Mouse (Mus musculus) fat pad, adult 2 months (tissue): Measurements from ENCODE around the gene Ifnar2.

Source experiments
- DNase-seq: peaks from one replicate; pipeline ENCODE4 v3.0.0-alpha.2; 2011; ENCODE audit warnings: low read depth, low spot score; ENCODE audit errors: extremely low read depth

The Ifnar2 gene

GRCm38 (mm10) chr16:91390100-91390499 lies 17.5 kb downstream of the Ifnar2 start:
- no peak for DNase-seq

GRCm38 (mm10) chr16:91391421-91391820 lies 18.8 kb downstream of the Ifnar2 start, which contains the start of gene Gm21970:
TSS of gene Gm21970 (plus strand) at chr16:91391721.
- no peak for DNase-seq

DNA sequence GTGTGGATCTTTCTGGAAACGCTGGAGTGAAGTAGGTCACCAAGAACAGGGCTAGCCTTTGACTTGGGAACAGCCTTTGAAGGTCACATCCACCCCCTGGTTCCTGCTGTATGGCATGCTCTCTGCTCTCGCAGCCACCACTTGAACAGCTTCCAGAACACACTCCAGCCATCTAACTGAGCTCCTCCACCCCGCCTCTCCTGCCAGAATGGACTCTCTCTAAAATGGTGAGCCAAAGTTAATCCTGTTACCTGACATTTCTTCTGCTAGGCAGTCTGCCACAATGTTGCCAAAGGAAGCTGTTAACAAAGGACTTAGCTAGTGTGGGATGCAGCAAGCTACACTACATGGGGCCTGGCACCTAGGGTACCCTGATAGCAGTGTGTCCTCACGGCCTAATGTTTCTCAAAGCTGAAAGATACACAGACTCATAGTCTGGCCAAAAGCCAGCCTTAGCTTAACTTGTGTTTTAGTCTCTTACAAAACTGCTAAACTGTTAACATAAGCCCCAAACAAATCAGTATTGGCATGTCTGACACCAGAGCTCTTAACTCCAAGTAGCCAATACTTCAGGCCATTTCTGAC lies 22.3 kb downstream of the Ifnar2 start:
- peak; percentile 56 for DNase-seq

DNA sequence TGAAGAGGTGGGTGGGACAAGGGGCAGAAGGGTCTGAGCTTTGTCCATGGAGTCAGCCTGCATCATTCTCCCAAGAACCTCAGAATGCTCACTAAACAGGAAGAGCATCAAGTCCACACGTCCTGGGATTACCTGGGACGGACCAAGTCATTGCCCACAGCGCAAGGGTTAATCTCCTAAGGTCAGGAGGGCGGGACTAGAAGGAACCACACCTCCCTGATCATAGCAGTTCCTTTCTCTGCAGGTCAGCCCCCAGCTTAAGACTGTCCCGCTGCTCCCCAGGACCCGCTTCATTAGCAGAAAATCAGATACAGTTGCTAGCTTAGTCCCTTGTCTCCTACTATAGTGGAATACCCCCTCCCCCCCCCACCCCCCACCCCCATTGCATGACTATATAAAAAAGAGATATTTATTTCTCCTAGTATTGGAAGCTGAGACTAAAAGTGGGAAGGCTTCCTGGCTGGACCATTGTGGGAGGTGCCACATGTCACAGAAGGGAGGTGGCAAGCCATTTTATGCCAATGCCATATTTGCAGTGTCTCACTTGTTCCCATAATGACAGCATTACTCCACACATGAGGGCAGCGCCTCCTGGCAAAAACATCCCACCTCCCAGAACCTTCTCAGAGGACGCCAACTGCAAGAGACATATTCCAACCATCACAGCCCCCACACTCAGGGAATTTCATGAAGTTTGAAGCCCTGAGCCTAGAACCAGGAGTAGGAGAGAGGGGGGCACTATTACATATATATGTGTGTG lies 23.2 kb downstream of the Ifnar2 start:
- DNase-seq: no peak

GRCm38 (mm10) chr16:91396844-91397537 lies 24.4 kb downstream of the Ifnar2 start:
- no peak for DNase-seq

- no peak for DNase-seq
Measured at GRCm38 (mm10) chr16:91398030-91398429, 25.4 kb downstream of the Ifnar2 start.

DNA sequence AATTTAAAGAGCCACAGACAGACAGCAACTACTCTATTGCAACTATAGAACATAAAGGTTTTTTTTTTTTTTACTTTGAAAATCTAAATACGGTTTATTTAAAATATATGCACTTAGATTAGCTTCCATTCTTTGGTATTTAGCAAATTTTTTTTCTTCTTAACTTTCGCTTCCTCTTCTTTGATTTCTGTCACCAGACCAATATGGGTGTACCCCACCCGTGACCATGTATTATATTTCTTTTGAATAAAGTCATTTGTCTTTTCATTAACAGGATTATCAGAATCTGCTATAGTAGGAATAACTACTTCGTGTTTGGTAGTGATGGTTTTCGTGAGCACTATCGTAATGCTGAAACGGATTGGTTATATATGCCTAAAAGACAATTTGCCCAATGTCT lies 26.4 kb downstream of the Ifnar2 start:
- DNase-seq: no peak

DNA sequence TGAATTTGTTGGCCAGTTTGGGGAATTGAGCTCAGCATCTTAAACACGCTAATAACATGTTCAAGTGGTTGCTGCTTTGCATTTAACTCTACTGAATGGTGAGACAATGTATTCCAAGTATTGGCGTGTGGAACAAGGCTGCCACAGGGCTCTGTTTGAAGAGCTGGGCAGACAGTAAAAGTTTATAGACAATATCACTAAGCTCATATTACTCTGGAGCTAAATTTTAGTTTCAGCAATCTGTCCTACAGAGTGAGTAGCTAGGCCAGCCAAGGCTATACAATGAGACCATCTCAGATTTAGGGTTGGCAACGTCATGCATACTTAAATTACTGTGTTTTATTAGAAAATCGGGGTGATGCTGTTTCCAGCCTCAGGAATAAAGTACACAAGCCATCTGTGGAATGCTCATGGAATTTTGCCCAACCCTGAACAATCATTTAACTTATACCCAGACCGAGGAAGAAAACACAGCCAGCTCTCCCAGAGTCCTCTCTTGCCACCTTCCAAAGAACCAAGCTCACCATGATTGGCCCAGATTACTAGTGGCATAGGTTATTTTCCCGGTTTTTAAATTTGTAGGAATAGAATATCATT lies 29.1 kb downstream of the Ifnar2 start:
- DNase-seq: no peak

- DNase-seq: no peak
Measured at GRCm38 (mm10) chr16:91403784-91404183, 31.2 kb downstream of the Ifnar2 start.

- DNase-seq: no peak
Measured at GRCm38 (mm10) chr16:91404187-91404586, 31.6 kb downstream of the Ifnar2 start.

DNA sequence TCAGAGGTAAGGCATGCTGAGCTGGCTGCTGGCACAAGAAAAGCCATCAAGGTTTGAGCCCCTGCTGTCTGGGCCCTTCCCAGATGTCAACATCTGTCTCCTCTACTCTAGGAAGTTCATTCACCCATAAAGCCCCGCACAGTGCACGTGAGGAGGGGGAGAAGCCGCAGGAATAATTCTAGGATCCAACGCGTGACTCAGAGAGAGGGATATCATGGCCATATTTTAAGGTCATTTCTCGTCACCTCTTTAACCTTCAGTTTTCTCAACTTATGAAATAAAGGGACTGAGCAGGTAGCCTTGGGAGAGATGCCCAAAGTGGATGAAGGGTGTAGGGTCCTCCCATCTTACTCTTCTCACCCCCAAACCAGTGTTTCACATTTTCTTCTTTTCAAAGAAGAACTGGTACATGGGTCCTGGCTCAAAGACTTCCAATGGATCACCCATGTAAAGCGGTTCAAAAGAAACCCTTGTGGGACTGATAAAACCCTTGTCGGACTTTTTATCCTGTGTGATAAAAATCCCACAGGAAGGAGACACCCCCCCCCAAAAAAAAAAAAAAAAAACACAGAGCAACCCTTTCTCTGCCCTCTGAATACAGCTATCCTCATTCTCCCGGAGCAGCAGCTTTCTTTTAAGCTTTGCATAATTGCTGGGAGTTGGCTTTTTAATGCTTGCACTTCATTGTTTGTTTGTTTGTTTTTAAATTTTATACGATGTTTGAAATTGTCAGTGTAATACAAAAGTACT lies 32.4 kb downstream of the Ifnar2 start:
- DNase-seq: no peak

DNA sequence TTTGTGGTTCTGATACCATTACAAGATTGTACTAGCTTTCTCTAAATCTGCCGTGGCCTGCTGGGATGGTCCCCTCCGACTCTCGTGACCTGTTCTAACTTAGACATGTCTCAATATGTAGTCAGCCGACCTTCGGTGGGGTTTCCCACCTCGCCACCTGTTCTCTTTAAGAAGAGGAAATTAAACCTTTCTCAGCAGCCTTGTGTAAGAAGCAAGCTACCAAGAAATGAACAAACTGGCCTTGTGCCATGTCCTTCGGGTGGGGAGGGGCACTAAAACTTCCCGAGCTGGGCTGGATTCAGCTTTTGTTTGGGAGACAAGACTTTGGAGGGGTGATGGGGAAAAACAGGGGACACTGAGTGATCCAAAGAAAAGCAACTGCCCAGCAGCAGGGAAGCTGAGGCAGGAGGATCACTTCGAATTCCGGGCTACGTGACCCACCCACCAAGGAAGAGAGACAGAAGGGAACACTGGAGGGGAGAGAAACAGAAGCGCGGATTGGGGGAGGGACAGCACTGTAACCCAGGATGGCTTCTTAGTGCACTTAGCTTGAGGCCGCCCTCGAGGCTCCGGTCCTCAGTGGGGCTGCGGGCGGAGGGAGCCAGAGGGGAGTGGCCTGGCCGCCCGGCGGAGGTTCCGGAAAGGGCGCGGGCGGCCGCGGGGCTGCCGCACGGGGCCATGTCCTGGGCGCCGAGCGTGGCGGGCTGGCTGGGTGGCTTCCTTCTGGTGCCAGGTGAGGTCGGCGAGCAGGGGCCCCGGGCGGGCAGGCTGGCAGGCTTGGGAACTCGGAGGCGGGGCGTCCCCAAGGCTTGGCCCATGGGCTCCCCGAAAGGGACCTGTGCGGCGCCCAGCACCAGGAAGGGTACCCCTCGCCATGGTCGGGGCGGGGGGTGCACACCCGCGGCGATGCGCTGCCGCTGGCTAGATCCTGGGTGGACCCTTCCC lies 33.3 kb downstream of the Ifnar2 start, which contains the start of gene Il10rb:
Il10rb (plus strand) TSS at position 525 of the 945 bp plus-strand sequence.
- DNase-seq: no peak

DNA sequence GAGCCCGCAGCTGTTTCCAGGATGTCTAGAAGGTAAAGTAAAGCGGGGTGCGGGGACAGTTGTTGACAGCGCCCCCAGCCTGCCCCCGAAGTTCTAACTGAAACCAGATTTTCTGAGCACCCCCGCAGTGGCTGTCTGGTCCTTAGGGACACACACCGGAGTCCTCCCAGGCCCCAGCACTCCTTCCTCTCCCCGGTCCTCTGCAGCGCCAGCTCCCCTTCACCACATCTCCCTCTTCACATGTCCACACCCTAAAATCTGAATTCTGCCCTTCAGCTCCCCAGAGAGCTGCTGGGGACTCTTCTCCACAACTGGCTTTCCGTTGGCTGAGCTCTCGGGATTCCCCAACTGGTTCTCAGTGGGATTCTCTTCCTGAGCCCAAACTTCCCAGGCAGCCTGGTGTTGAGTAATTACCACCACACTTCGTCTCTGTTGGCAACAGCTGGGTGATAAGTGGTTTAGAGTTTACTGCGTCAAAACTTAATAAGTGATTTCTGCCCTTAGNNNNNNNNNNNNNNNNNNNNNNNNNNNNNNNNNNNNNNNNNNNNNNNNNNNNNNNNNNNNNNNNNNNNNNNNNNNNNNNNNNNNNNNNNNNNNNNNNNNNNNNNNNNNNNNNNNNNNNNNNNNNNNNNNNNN lies 34.1 kb downstream of the Ifnar2 start:
- no peak for DNase-seq

DNA sequence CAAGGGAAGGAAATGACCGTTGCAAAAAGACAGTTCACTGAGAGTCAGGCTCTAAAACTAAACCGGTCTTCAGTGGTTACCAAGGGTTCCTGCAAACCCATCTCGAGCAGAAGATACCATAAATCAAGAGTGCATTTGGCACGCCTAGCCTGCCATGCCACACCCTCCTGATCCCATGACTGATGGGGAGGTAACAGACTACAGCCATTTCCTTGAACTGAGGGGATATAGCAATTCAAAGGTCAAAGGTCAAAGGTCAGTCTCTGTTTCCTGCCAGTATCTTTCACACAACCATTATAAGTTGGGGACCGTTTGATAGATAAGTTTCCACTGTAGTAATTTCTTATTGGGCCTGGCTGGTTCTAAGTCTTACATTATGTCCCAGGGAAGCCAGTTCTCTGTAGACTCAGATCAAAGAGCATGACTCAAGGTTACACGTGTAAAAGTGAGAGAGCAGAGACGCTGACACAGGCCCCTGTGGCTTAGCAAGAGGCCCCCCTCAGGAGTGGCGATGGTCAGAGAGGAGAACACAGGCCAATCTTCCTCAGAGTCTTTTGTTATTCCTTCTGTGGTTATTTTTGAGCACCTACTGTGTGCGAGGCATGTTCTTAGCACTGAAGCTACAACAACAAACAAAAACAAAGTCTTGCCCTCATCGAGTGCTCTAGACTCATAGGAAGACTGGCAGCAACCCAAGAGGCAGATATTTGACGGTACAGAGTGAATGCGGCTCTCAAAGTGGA lies 40.7 kb downstream of the Ifnar2 start:
- DNase-seq: no peak

DNA sequence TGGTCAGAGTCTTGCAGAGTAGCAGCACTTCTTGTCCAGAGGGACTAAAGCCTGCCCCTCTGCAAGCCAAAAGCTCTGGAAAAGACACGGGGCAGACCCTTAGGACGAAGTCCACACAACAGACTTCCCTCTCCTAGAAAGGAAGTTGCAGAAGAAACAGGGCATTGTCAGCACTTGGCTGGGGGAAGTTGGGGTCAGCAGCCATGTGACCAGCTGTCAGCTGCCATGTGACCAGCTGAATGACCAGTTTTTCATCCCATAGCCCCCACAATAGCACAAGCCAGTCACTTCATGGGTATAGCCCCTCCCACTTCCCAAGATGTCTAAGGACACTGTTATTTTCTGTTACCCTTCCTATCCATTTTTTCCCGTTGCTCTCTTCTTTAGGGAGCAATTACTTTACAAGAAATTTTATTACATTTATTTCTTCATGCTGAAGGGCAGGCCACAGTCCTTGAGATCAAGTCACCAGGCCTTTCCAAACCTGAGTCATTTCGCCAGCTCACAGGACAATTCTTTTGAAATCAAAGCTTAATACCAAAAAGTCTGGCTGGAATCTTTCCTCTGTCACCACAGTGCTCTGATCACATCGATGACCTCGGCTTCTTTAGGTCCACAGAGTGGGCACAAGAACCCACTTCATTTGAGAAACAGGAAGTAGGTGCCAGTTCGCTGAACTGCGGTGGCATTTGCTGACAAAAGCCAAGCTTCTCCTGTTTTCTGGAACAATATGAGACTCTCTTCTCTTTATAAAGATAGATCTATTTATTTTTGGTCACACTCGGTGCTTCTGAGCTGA lies 43.0 kb downstream of the Ifnar2 start:
- no peak for DNase-seq

DNA sequence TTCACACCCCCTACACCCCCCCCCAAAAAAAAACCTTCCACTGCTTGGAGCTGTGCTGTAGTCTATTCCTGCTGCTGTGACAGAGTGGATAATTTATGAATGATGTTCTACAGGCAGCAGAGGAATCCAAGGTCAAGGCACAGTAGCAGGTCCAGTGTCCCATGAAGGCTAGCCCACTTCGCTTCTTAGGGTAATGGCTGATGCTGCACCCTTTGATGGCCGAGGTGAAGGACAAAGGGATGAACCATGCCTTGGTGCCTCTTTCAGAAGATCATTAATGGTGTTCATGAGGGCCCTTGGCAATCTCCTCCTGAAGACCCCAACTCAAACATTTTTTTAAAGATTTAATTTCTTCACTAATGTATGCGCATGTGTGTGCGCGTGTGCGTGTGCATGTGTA lies 43.8 kb downstream of the Ifnar2 start:
- no peak for DNase-seq

GRCm38 (mm10) chr16:91416938-91417337 lies 44.4 kb downstream of the Ifnar2 start:
- DNase-seq: no peak

GRCm38 (mm10) chr16:91418531-91418930 lies 45.9 kb downstream of the Ifnar2 start:
- no peak for DNase-seq
